Mouse (Mus musculus) large intestine, adult 2 months (tissue): Measurements from ENCODE around the gene Nxnl1. TPM values are rescaled to one million over a fixed set of nuclear protein-coding genes. Genes with fewer than 3 reads are reported as not detected.
"Not testable (repeated sequence)": the region's sequence is repeated elsewhere in the genome, so short reads cannot be mapped to it uniquely, and the experiment has no call there.

Experiments
- DNase-seq: peaks from one replicate; pipeline ENCODE4 v3.0.0-alpha.2; 2012; ENCODE audit warnings: low read depth, low spot score
- WGBS: fragments of 180-500 bp; shearing (Covaris S2); methylation state at CpG from one replicate; pipeline ENCODE4 v1.1.7; 2018; 5-methylcytosine and 5-hydroxymethylcytosine counted together
- polyA plus RNA-seq: library from polyadenylated mRNA; depleted of rRNA; stranded (reverse); fragments of >200 nt; gene quantifications from 2 replicates; pipeline ENCODE4 v1.2.3, GENCODE M21; 2012; rRNA removed

The Nxnl1 gene
- polyA plus RNA-seq, 1 experiment: not detected

DNA sequence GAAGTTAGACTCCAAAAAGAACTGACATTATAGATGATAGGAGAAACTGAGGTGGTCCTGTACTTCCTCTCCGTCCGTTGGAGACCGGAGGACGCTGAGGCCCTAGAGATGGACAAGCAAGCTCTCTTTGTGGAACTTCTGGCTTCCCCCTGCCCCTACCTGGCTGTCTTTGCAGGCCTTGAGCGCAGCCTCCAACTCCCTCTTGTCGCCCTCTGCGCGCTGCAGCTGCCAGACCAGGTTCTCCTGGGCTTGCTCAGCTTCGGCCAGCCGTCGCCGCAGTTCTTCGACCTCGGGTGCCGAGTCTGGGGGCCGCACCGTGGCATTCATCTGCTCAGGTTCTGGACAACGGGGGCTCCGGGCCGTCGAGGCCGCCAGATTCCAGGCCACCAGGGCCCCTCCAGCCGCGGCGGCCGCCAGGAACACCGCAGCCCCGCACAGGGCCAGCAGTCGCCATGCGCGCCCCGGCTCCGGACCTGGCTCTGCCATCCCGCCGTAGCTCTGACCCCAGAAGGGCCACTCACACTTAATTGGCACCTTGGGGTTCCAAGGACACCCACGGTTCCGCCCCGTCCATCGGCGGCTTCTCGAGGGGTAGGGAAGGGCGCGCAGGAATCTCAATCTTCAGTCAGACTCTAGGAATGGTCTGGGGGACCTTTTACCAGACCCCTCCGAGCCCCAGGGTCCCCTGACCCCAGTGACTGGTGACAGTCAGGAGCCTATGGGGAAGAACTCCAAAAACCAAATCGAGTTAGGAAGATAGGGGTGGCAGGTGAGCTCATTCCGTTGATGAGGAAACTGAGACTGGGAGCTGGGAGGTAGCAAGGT lies 41.0 kb downstream of the Nxnl1 start, which contains the start of gene Ccdc194:
TSS of gene Ccdc194 (minus strand) at position 486 of the 825 bp plus-strand sequence.
- 25% methylated on average over 46 of the region's 46 CpGs for WGBS

GRCm38 (mm10) chr8:71521634-71522033 lies 44.8 kb downstream of the Nxnl1 start:
- WGBS: 2% methylated on average over 17 of the region's 17 CpGs
- peak; percentile 78 for DNase-seq

More for the DNA sequence above, 41.0 kb downstream of the Nxnl1 start, which contains the start of gene Ccdc194:
- DNase-seq: no peak

GRCm38 (mm10) chr8:71519037-71519825 lies 47.2 kb downstream of the Nxnl1 start:
- not testable (repeated sequence) for DNase-seq
- 22% methylated on average over 9 of the region's 10 CpGs for WGBS

GRCm38 (mm10) chr8:71516786-71517185 lies 49.6 kb downstream of the Nxnl1 start:
- 14% methylated on average over 6 of the region's 6 CpGs for WGBS
- no peak for DNase-seq

GRCm38 (mm10) chr8:71515043-71515442 lies 51.4 kb downstream of the Nxnl1 start:
- WGBS: 58% methylated on average over 5 of the region's 5 CpGs
- no peak for DNase-seq

GRCm38 (mm10) chr8:71513018-71513754 lies 53.2 kb downstream of the Nxnl1 start:
- no peak for DNase-seq

DNA sequence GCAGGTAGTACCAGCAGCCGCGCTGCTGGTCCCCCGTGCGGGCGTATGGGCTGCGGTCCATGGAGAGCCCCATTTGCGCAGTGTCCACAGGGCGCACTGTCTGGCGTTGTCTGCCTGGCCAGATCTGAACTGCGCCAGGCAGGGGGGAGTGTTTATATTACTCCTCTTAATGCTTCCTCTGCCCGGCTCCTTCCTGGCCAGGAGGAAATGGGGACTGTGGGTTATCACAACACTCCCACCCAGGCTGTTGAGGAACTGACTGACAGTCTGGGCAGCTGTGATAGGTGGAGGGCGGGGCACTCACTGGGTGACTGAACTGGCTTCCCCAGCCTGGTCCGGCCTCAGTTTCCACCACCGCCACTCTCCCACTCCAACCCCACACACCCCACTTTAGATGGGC lies 54.8 kb downstream of the Nxnl1 start, which contains the start of gene Plvap:
TSS of gene Plvap (minus strand) at position 109 of the 400 bp plus-strand sequence.
- 35% methylated on average over 14 of the region's 14 CpGs for WGBS
- DNase-seq: no peak

More at GRCm38 (mm10) chr8:71513018-71513754, 53.2 kb downstream of the Nxnl1 start:
- 53% methylated on average over 15 of the region's 15 CpGs for WGBS

Other genes with a start within 250 kb of the Nxnl1 start
- gene Use1, start 199.8 kb downstream of the Nxnl1 start, polyA plus RNA-seq: 82.1 and 104 TPM in 2 replicates
- 14.4 and 21.2 TPM in 2 replicates for gene Ocel1, start 195.3 kb downstream of the Nxnl1 start, polyA plus RNA-seq
- gene Nr2f6, start 184.6 kb downstream of the Nxnl1 start, polyA plus RNA-seq: 118 and 144 TPM in 2 replicates
- 5.9 and 9.0 TPM in 2 replicates for gene Ushbp1, start 170.8 kb downstream of the Nxnl1 start, polyA plus RNA-seq
- gene Babam1, start 169.7 kb downstream of the Nxnl1 start, polyA plus RNA-seq: 106 and 114 TPM in 2 replicates
- gene Ankle1, start 160.6 kb downstream of the Nxnl1 start, polyA plus RNA-seq: 17.0 and 24.2 TPM in 2 replicates
- gene Abhd8, start 102.9 kb downstream of the Nxnl1 start, polyA plus RNA-seq: 16.8 and 18.8 TPM in 2 replicates
- gene Mrpl34, start 101.6 kb downstream of the Nxnl1 start, polyA plus RNA-seq: 94.1 and 124 TPM in 2 replicates
- 78.5 and 80.9 TPM in 2 replicates for gene Dda1, start 97.4 kb downstream of the Nxnl1 start, polyA plus RNA-seq
- 7.3 and 8.9 TPM in 2 replicates for gene Ano8, start 80.6 kb downstream of the Nxnl1 start, polyA plus RNA-seq
- gene Gtpbp3, start 78.5 kb downstream of the Nxnl1 start, polyA plus RNA-seq: 18.5 and 23.7 TPM in 2 replicates
- gene Plvap, start 54.8 kb downstream of the Nxnl1 start, polyA plus RNA-seq: 122 and 163 TPM in 2 replicates
- 0.05 TPM in 1 of 2 replicates, not detected in the other for gene Ccdc194, start 40.9 kb downstream of the Nxnl1 start, polyA plus RNA-seq
- 114 and 131 TPM in 2 replicates for gene Bst2, start 29.1 kb downstream of the Nxnl1 start, polyA plus RNA-seq
- gene Mvb12a, start 23.7 kb downstream of the Nxnl1 start, polyA plus RNA-seq: 144 and 164 TPM in 2 replicates
- gene Tmem221, start 7.7 kb downstream of the Nxnl1 start, polyA plus RNA-seq: 0.71 and 1.0 TPM in 2 replicates
- gene Slc27a1, start 2.3 kb upstream of the Nxnl1 start, polyA plus RNA-seq: 19.4 and 25.6 TPM in 2 replicates
- 109 and 111 TPM in 2 replicates for gene Pgls, start 25.6 kb upstream of the Nxnl1 start, polyA plus RNA-seq
- 3.3 and 4.1 TPM in 2 replicates for gene Fam129c, start 31.0 kb upstream of the Nxnl1 start, polyA plus RNA-seq
- gene Colgalt1, start 44.4 kb upstream of the Nxnl1 start, polyA plus RNA-seq: 45.0 and 68.0 TPM in 2 replicates
- gene Unc13a, start 105.2 kb upstream of the Nxnl1 start, polyA plus RNA-seq: 1.0 and 1.3 TPM in 2 replicates
- gene Jak3, start 109.7 kb upstream of the Nxnl1 start, polyA plus RNA-seq: 15.0 and 15.3 TPM in 2 replicates
- gene Insl3, start 122.6 kb upstream of the Nxnl1 start, polyA plus RNA-seq: 12.1 and 17.2 TPM in 2 replicates
- gene B3gnt3, start 135.2 kb upstream of the Nxnl1 start, polyA plus RNA-seq: 69.3 and 160 TPM in 2 replicates
- 16.9 and 22.0 TPM in 2 replicates for gene Fcho1, start 159.1 kb upstream of the Nxnl1 start, polyA plus RNA-seq